In the genomic region with DNA sequence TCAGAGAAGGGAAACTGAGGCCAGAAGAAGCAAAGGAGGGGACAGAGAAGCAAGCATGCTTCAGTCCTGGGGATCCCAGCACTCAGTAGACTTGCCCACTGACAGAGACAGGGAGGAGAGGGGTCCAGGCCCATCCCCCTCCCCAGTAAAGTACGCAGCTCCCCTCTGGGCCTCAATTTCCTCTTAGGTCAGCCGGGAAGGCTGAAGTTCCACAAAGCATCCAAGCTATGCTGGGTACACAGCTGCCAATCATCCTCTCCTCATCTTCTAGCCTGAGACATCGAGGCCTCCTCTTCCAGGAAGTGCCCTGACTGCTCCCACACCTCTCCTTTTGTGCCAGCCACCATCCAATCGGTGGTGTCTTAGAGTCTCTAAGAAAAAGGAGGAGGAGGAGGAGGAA, we compare ENCODE assay signal across 8 mouse cellular contexts. TPM values are rescaled to one million over a fixed set of nuclear protein-coding genes. Genes with fewer than 3 reads are reported as not detected.
DNase-seq lines count a peak whose midpoint lies in the region; ATAC-seq lines count a peak whose summit lies in the region.

No protein-coding gene starts in this region.

- H3K4me1 ChIP-seq in heart, embryonic 11.5 days (ENCODE audit: control insufficient read depth, insufficient read depth, low read length) = peaks cover 44% of the 10 kb centered on the region
- peaks cover 5% of the 10 kb centered on the region for H3K4me1 ChIP-seq in liver, embryonic 13.5 days (replicated peaks)
- peaks cover 84% of the 10 kb centered on the region for H3K4me1 ChIP-seq in limb, embryonic 13.5 days

- no peaks in the 10 kb centered on the region for H3K27me3 ChIP-seq in heart, embryonic 11.5 days (ENCODE audit: control insufficient read depth, insufficient read depth, low read length)
- 0 out of 2 replicates have a peak, but pooled peaks cover 4% of the 10 kb centered on the region for H3K27me3 ChIP-seq in liver, embryonic 13.5 days
- H3K27me3 ChIP-seq in limb, embryonic 13.5 days = no peaks in the 10 kb centered on the region

- WGBS in heart, embryonic 11.5 days (ENCODE audit: insufficient replicate concordance) = 30% methylated on average over 4 of the region's 4 CpGs
- WGBS in liver, embryonic 13.5 days (ENCODE audit: insufficient replicate concordance) = 32% methylated on average over 4 of the region's 4 CpGs
- WGBS in limb, embryonic 13.5 days = 6% methylated on average over 3 of the region's 4 CpGs

- peak overlapping the region; percentile 58; the same call in 1 of the 2 replicates for H3K9ac ChIP-seq in heart, embryonic 11.5 days (ENCODE audit: low read depth, low read length)
- H3K9ac ChIP-seq in liver, embryonic 13.5 days = no peak overlapping the region
- H3K9ac ChIP-seq in limb, embryonic 13.5 days = no peak overlapping the region

- peak overlapping the region; percentile 11; the same call in 1 of the 2 replicates for H3K4me2 ChIP-seq in heart, embryonic 11.5 days
- H3K4me2 ChIP-seq in liver, embryonic 13.5 days = no peak overlapping the region
- peak overlapping the region; percentile 33 for H3K4me2 ChIP-seq in limb, embryonic 13.5 days (replicated peaks)

- peak overlapping the region; percentile 46; the same call in 1 of the 2 replicates for H3K27ac ChIP-seq in heart, embryonic 11.5 days (ENCODE audit: low read depth, low read length)
- 0 out of 2 replicates have a peak overlapping the region, but pooled peaks have one; percentile 4 for H3K27ac ChIP-seq in liver, embryonic 13.5 days
- peak overlapping the region; percentile 95 for H3K27ac ChIP-seq in limb, embryonic 13.5 days

- no peaks in the 10 kb centered on the region for H3K9me3 ChIP-seq in heart, embryonic 11.5 days (replicated peaks; ENCODE audit: control insufficient read depth, low read length)
- no peaks in the 10 kb centered on the region for H3K9me3 ChIP-seq in liver, embryonic 13.5 days (replicated peaks)
- no peaks in the 10 kb centered on the region for H3K9me3 ChIP-seq in limb, embryonic 13.5 days

- ATAC-seq in heart, embryonic 11.5 days (replicated peaks; ENCODE audit: insufficient number of reproducible peaks, low FRiP score, low TSS enrichment) = no peak
- ATAC-seq in liver, embryonic 13.5 days (ENCODE audit: low read depth) = no peak
- no peak for ATAC-seq in limb, embryonic 13.5 days (ENCODE audit: low FRiP score, low read depth)
- no peak for ATAC-seq in activated CD4-positive, CD25-positive, alpha-beta regulatory T cell, adult 4 months

- H3K36me3 ChIP-seq in heart, embryonic 11.5 days (ENCODE audit: control insufficient read depth, insufficient read depth, low read length) = no peaks in the 10 kb centered on the region
- H3K36me3 ChIP-seq in liver, embryonic 13.5 days = no peaks in the 10 kb centered on the region
- no peaks in the 10 kb centered on the region for H3K36me3 ChIP-seq in limb, embryonic 13.5 days

- intact Hi-C loops in heart, postnatal 36 days (cut with DNase I) = no loop called here
- intact Hi-C loops in left cerebral cortex, postnatal 36 days (cut with DNase I) = no loop called here

- DNase-seq in heart, postnatal 36 days = no peak
- DNase-seq in liver, embryonic 13.5 days = no peak
- no peak for DNase-seq in liver
- peak; percentile 58 for DNase-seq in embryo, embryonic 11 days
- DNase-seq in left cerebral cortex, postnatal 36 days (ENCODE audit: low spot score in 2 of 2) = no peak

- no peak overlapping the region for H3K4me3 ChIP-seq in heart, embryonic 11.5 days (ENCODE audit: low read depth, low read length)
- no peak overlapping the region for H3K4me3 ChIP-seq in liver, embryonic 13.5 days (replicated peaks)
- no peak overlapping the region for H3K4me3 ChIP-seq in limb, embryonic 13.5 days

RNA-seq across cellular contexts. Expression of a gene that starts 35.6 kb away (rescaled TPM):
- 195 and 211 TPM in 2 replicates for polyA plus RNA-seq in heart, embryonic 11.5 days (2014; fragmentation: Nextera tagmentation; extraction: Ambion mirVana)
- total RNA-seq in heart, postnatal 36 days (2021) = 100 to 1,000 TPM; 111 to 114 TPM
- 205 and 229 TPM in 2 replicates for polyA plus RNA-seq in liver, embryonic 13.5 days (2015; fragmentation: Nextera tagmentation; extraction: Ambion mirVana)
- polyA plus RNA-seq in limb, embryonic 13.5 days (2015; fragmentation: Nextera tagmentation; extraction: Ambion mirVana) = 268 and 284 TPM in 2 replicates
- 100 to 1,000 TPM; 308 to 398 TPM for polyA plus RNA-seq in activated CD4-positive, CD25-positive, alpha-beta regulatory T cell, adult 4 months (2017; shearing (Covaris generic))
- total RNA-seq in left cerebral cortex, postnatal 36 days (2021) = 100 to 1,000 TPM; 246 to 259 TPM

RNA-seq across cellular contexts. Expression of a gene that starts 58.3 kb away (rescaled TPM):
- 21.1 and 23.1 TPM in 2 replicates for polyA plus RNA-seq in heart, embryonic 11.5 days (2014; fragmentation: Nextera tagmentation; extraction: Ambion mirVana)
- 1 to 10 TPM; 1.5 to 2.0 TPM for total RNA-seq in heart, postnatal 36 days (2021)
- 1.8 and 2.5 TPM in 2 replicates for polyA plus RNA-seq in liver, embryonic 13.5 days (2015; fragmentation: Nextera tagmentation; extraction: Ambion mirVana)
- polyA plus RNA-seq in limb, embryonic 13.5 days (2015; fragmentation: Nextera tagmentation; extraction: Ambion mirVana) = 72.6 and 76.0 TPM in 2 replicates
- polyA plus RNA-seq in activated CD4-positive, CD25-positive, alpha-beta regulatory T cell, adult 4 months (2017; shearing (Covaris generic)) = not detected
- total RNA-seq in left cerebral cortex, postnatal 36 days (2021) = under 1 TPM; 0.52 to 0.88 TPM

Comparison
In these comparisons a context has a peak if more than half of its experiments do, and no peak if none do; other contexts are left out.
1. H3K27ac ChIP-seq: peak in every context shown above with its lines; median percentile 95 in limb, embryonic 13.5 days; 46 in heart, embryonic 11.5 days; 4 in liver, embryonic 13.5 days.